Mouse (Mus musculus): ENCODE data around the gene Fzd2. TPM values are rescaled to one million over a fixed set of nuclear protein-coding genes. Genes with fewer than 3 reads are reported as not detected.

Fzd2 gene
- polyA plus RNA-seq, 1 experiment: 66.9 TPM

- no peaks in the 10 kb centered on the region for H3K79me2 ChIP-seq (ENCODE audit: control insufficient read depth, insufficient read depth)
- no peak overlapping the region for H3K4me2 ChIP-seq (ENCODE audit: low read depth)
- no peaks in the 10 kb centered on the region for H3K36me3 ChIP-seq (ENCODE audit: control insufficient read depth, insufficient read depth)
- TF ChIP-seq USF1 (IDR thresholded peaks at IDR 0.05; ENCODE audit: low read depth) (no peak), MAX (IDR thresholded peaks at IDR 0.05; ENCODE audit: low read depth) (no peak), TCF12 (IDR thresholded peaks at IDR 0.05; ENCODE audit: insufficient read depth, poor library complexity, severe bottlenecking) (no peak), E2F4 (IDR thresholded peaks at IDR 0.05; ENCODE audit: insufficient read depth) (no peak), REST (IDR thresholded peaks at IDR 0.05; ENCODE audit: insufficient read depth, insufficient read length) (no peak), CEBPB (IDR thresholded peaks at IDR 0.05; ENCODE audit: insufficient read depth, poor library complexity, severe bottlenecking) (no peak), POLR2AphosphoS2 (IDR thresholded peaks at IDR 0.05; ENCODE audit: insufficient read length, low read depth) (no peak), TCF3 (IDR thresholded peaks at IDR 0.05; ENCODE audit: insufficient read length, low read depth) (no peak), MYOD1 (IDR thresholded peaks at IDR 0.05; ENCODE audit: control insufficient read depth in 1 of 3, insufficient read length in 2 of 3, low read depth in 2 of 3) (no peak)
- no peaks in the 10 kb centered on the region for H3K27me3 ChIP-seq (ENCODE audit: control insufficient read depth, insufficient read depth, insufficient read length)
- no peak overlapping the region for H3K4me3 ChIP-seq
- H3ac ChIP-seq (ENCODE audit: control insufficient read depth, insufficient read length): no peak overlapping the region
Measured at GRCm38 (mm10) chr11:102586445-102587130, 17.6 kb upstream of the Fzd2 start.

GRCm38 (mm10) chr11:102587554-102587953 lies 16.6 kb upstream of the Fzd2 start:
- TF ChIP-seq TCF12 (IDR thresholded peaks at IDR 0.05; ENCODE audit: insufficient read depth, poor library complexity, severe bottlenecking) (no peak), CEBPB (IDR thresholded peaks at IDR 0.05; ENCODE audit: insufficient read depth, poor library complexity, severe bottlenecking) (no peak), POLR2A (IDR thresholded peaks at IDR 0.05; ENCODE audit: insufficient read length, low read depth) (no peak), REST (IDR thresholded peaks at IDR 0.05; ENCODE audit: insufficient read depth, insufficient read length) (no peak), MAX (IDR thresholded peaks at IDR 0.05; ENCODE audit: low read depth) (no peak)
- no peak overlapping the region for H3K4me3 ChIP-seq
- H3K79me2 ChIP-seq (ENCODE audit: control insufficient read depth, insufficient read depth): no peaks in the 10 kb centered on the region
- H3K27me3 ChIP-seq (ENCODE audit: control insufficient read depth, insufficient read depth, insufficient read length): no peaks in the 10 kb centered on the region
- H3K36me3 ChIP-seq (ENCODE audit: control insufficient read depth, insufficient read depth): no peaks in the 10 kb centered on the region
- no peak overlapping the region for H3ac ChIP-seq (ENCODE audit: control insufficient read depth, insufficient read length)
- H3K4me2 ChIP-seq (ENCODE audit: low read depth): no peak overlapping the region

GRCm38 (mm10) chr11:102595341-102595820 lies 8.8 kb upstream of the Fzd2 start:
- Histone ChIP-seq H3K27me3 (ENCODE audit: control insufficient read depth, insufficient read depth, insufficient read length) (no peaks in the 10 kb centered on the region), H3K4me2 (ENCODE audit: low read depth) (no peak overlapping the region), H3K36me3 (ENCODE audit: control insufficient read depth, insufficient read depth) (no peaks in the 10 kb centered on the region), H3K79me2 (ENCODE audit: control insufficient read depth, insufficient read depth) (no peaks in the 10 kb centered on the region), H3ac (ENCODE audit: control insufficient read depth, insufficient read length) (no peak overlapping the region), H3K4me3 (no peak overlapping the region)
- TF ChIP-seq SRF (IDR thresholded peaks at IDR 0.05; ENCODE audit: control insufficient read depth, insufficient read length, low read depth): no peak
- TF ChIP-seq TCF3 (IDR thresholded peaks at IDR 0.05; ENCODE audit: insufficient read length, low read depth): no peak
- TF ChIP-seq POLR2AphosphoS2 (IDR thresholded peaks at IDR 0.05; ENCODE audit: insufficient read length, low read depth): no peak
- no peak for TF ChIP-seq E2F4 (IDR thresholded peaks at IDR 0.05; ENCODE audit: insufficient read depth)
- no peak for TF ChIP-seq POLR2A (IDR thresholded peaks at IDR 0.05; ENCODE audit: insufficient read length, low read depth)
- no peak for TF ChIP-seq USF1 (IDR thresholded peaks at IDR 0.05; ENCODE audit: low read depth)
- TF ChIP-seq CEBPB (IDR thresholded peaks at IDR 0.05; ENCODE audit: insufficient read depth, poor library complexity, severe bottlenecking): no peak
- no peak for TF ChIP-seq TCF12 (IDR thresholded peaks at IDR 0.05; ENCODE audit: insufficient read depth, poor library complexity, severe bottlenecking)
- no peak for TF ChIP-seq MYOG (IDR thresholded peaks at IDR 0.05; ENCODE audit: control insufficient read depth in 1 of 3, insufficient read depth in 1 of 3, insufficient read length in 2 of 3, low read depth in 2 of 3)
- TF ChIP-seq MYOD1 (IDR thresholded peaks at IDR 0.05; ENCODE audit: control insufficient read depth in 1 of 3, insufficient read length in 2 of 3, low read depth in 2 of 3): no peak
- no peak for TF ChIP-seq REST (IDR thresholded peaks at IDR 0.05; ENCODE audit: insufficient read depth, insufficient read length)
- no peak for TF ChIP-seq MAX (IDR thresholded peaks at IDR 0.05; ENCODE audit: low read depth)

- H3K4me2 ChIP-seq (ENCODE audit: low read depth): no peak overlapping the region
- TF ChIP-seq TCF3 (IDR thresholded peaks at IDR 0.05; ENCODE audit: insufficient read length, low read depth) (no peak), CEBPB (IDR thresholded peaks at IDR 0.05; ENCODE audit: insufficient read depth, poor library complexity, severe bottlenecking) (no peak), SRF (IDR thresholded peaks at IDR 0.05; ENCODE audit: control insufficient read depth, insufficient read length, low read depth) (no peak), REST (IDR thresholded peaks at IDR 0.05; ENCODE audit: insufficient read depth, insufficient read length) (no peak), MYOG (IDR thresholded peaks at IDR 0.05; ENCODE audit: control insufficient read depth in 1 of 3, insufficient read depth in 1 of 3, insufficient read length in 2 of 3, low read depth in 2 of 3) (no peak), MYOD1 (IDR thresholded peaks at IDR 0.05; ENCODE audit: control insufficient read depth in 1 of 3, insufficient read length in 2 of 3, low read depth in 2 of 3) (no peak), E2F4 (IDR thresholded peaks at IDR 0.05; ENCODE audit: insufficient read depth) (no peak), TCF12 (IDR thresholded peaks at IDR 0.05; ENCODE audit: insufficient read depth, poor library complexity, severe bottlenecking) (no peak), USF1 (IDR thresholded peaks at IDR 0.05; ENCODE audit: low read depth) (no peak), MAX (IDR thresholded peaks at IDR 0.05; ENCODE audit: low read depth) (no peak), POLR2A (IDR thresholded peaks at IDR 0.05; ENCODE audit: insufficient read length, low read depth) (no peak), POLR2AphosphoS2 (IDR thresholded peaks at IDR 0.05; ENCODE audit: insufficient read length, low read depth) (no peak)
- H3ac ChIP-seq (ENCODE audit: control insufficient read depth, insufficient read length): no peak overlapping the region
- no peak overlapping the region for H3K4me3 ChIP-seq
- H3K36me3 ChIP-seq (ENCODE audit: control insufficient read depth, insufficient read depth): no peaks in the 10 kb centered on the region
- H3K27me3 ChIP-seq (ENCODE audit: control insufficient read depth, insufficient read depth, insufficient read length): no peaks in the 10 kb centered on the region
- H3K79me2 ChIP-seq (ENCODE audit: control insufficient read depth, insufficient read depth): peaks cover 3% of the 10 kb centered on the region
Measured at GRCm38 (mm10) chr11:102599912-102600311, 4.3 kb upstream of the Fzd2 start.

Data from myocyte (in vitro differentiated cells).